Mouse (Mus musculus): ENCODE measurements around the gene Notch2.

DNA sequence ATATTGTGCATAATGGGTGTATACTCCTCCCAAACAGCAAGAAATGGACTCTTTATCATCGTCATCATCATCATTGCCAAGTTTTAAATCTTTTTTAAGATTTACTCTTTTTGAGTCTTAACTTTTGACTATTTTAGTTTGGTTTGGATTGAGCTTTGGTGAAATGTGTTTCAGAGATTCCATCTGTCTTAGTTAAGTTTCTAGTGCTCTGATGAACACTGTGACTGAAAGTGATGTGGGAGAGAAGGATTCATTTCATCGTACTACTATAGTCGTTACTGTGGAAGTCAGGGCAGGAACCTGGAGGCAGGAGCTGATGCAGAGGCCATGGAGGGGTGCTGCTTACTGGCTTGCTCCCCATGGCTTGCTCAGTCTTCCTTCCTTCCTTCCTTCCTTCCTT lies 104.9 kb downstream of the Notch2 start:
- TF ChIP-seq CTCF (IDR thresholded peaks at IDR 0.05; ENCODE audit: low read depth) (no peak), EP300 (IDR thresholded peaks at IDR 0.05; ENCODE audit: low read depth) (no peak)
